Mouse (Mus musculus) CH12.LX (cell line): Measurements from ENCODE around the gene Rab11b. TPM values are rescaled to one million over a fixed set of nuclear protein-coding genes. Genes with fewer than 3 reads are reported as not detected.

Source experiments
- DNase-seq: peaks from one replicate; pipeline ENCODE4 v3.0.0-alpha.2; 2013; ENCODE audit errors: extremely low read depth
- H3K27ac ChIP-seq: 2 replicates; pipeline ENCODE4 v1.5.1; 2012; ENCODE audit warnings: low read depth, mild to moderate bottlenecking, control low read depth, moderate library complexity; ENCODE audit not compliant: insufficient read depth
- H3K27me3 ChIP-seq: replicated peaks from 2 replicates; pipeline ENCODE3; 2012; ENCODE audit warnings: inconsistent platforms
- H3K36me3 ChIP-seq, 2 experiments: replicated peaks in 1 of 2; 2 replicates each; pipeline versions ENCODE3 to v1.6.1; 2012; ENCODE audit warnings: inconsistent platforms in 1 of 2, low read length in 1 of 2, mild to moderate bottlenecking in 1 of 2, mixed read lengths in 1 of 2, moderate library complexity in 1 of 2; ENCODE audit not compliant: control insufficient read depth in 1 of 2, insufficient read depth in 1 of 2
- H3K4me1 ChIP-seq, 2 experiments: 2 replicates each; pipeline ENCODE4 v1.6.1; 2012; ENCODE audit warnings: inconsistent platforms in 1 of 2, moderate library complexity in 1 of 2; ENCODE audit not compliant: insufficient read depth in 2 of 2, control insufficient read depth in 1 of 2
- H3K4me2 ChIP-seq: 2 replicates; pipeline ENCODE4 v1.6.1; 2012; ENCODE audit warnings: low read depth, mild to moderate bottlenecking, control low read depth; ENCODE audit not compliant: poor library complexity, insufficient read depth, severe bottlenecking
- H3K4me3 ChIP-seq, 3 experiments: fragments of 150-350 bp in 1 of 3; sonication (generic) in 1 of 3; replicated peaks in 1 of 3; 2 replicates each; pipeline versions ENCODE3 to v1.5.1; 2011 to 2012; ENCODE audit warnings: low read depth in 2 of 3, low read length in 2 of 3, mild to moderate bottlenecking in 2 of 3, moderate library complexity in 2 of 3, control low read depth in 1 of 3, improper control_type of control experiment in 1 of 3, inconsistent platforms in 1 of 3, mixed read lengths in 1 of 3; ENCODE audit not compliant: poor library complexity in 1 of 3
- H3K79me2 ChIP-seq: replicated peaks from 2 replicates; pipeline ENCODE4 v1.6.1; 2012; ENCODE audit warnings: mild to moderate bottlenecking, moderate library complexity; ENCODE audit not compliant: control insufficient read depth, poor library complexity, insufficient read depth, severe bottlenecking; ENCODE audit errors: extremely low read depth
- H3K9ac ChIP-seq: 2 replicates; pipeline ENCODE4 v1.6.1; 2012; ENCODE audit warnings: low read depth, mild to moderate bottlenecking, control low read depth, moderate library complexity; ENCODE audit not compliant: insufficient read depth
- H3K9me3 ChIP-seq: replicated peaks from 2 replicates; pipeline ENCODE3; 2012; ENCODE audit warnings: low read length, inconsistent platforms, mixed read lengths
- BHLHE40 ChIP-seq: IDR thresholded peaks from 2 replicates; pipeline ENCODE4 v1.6.1; 2011; ENCODE audit warnings: mild to moderate bottlenecking, low read depth, low read length, improper control_type of control experiment
- CHD1 ChIP-seq: IDR thresholded peaks from 2 replicates; pipeline ENCODE4 v1.6.1; 2012; ENCODE audit warnings: low read depth, low read length, improper control_type of control experiment, inconsistent platforms
- CHD2 ChIP-seq: IDR thresholded peaks from 2 replicates; pipeline ENCODE4 v1.6.1; 2011; ENCODE audit warnings: low read length, improper control_type of control experiment
- E2F4 ChIP-seq: IDR thresholded peaks from 2 replicates; pipeline ENCODE4 v1.6.1; 2011; ENCODE audit warnings: low read depth, low read length, improper control_type of control experiment; ENCODE audit not compliant: insufficient replicate concordance
- ELF1 ChIP-seq: IDR thresholded peaks from 2 replicates; pipeline ENCODE4 v1.6.1; 2014; ENCODE audit warnings: low read depth, mild to moderate bottlenecking, inconsistent platforms, low read length, improper control_type of control experiment
- ETS1 ChIP-seq: conservative IDR thresholded peaks from 2 replicates; pipeline ENCODE4 v1.6.1; 2012; ENCODE audit warnings: low read depth, mild to moderate bottlenecking, inconsistent platforms, low read length, improper control_type of control experiment, moderate library complexity
- GABPA ChIP-seq: IDR thresholded peaks from 2 replicates; pipeline ENCODE4 v1.6.1; 2012; ENCODE audit warnings: low read depth, low read length, improper control_type of control experiment, inconsistent platforms; ENCODE audit not compliant: insufficient replicate concordance
- JUN ChIP-seq: IDR thresholded peaks from 2 replicates; pipeline ENCODE4 v1.6.1; 2011; ENCODE audit warnings: low read depth, mild to moderate bottlenecking, low read length, improper control_type of control experiment, moderate library complexity; ENCODE audit not compliant: insufficient read depth
- MAFK ChIP-seq: IDR thresholded peaks from 2 replicates; pipeline ENCODE4 v1.6.1; 2011; ENCODE audit warnings: low read length, improper control_type of control experiment; ENCODE audit not compliant: insufficient replicate concordance
- MEF2A ChIP-seq: IDR thresholded peaks from 2 replicates; pipeline ENCODE4 v1.6.1; 2014; ENCODE audit warnings: low read depth, mild to moderate bottlenecking, inconsistent platforms, low read length, improper control_type of control experiment, borderline replicate concordance
- MXI1 ChIP-seq: IDR thresholded peaks from 2 replicates; pipeline ENCODE4 v1.6.1; 2011; ENCODE audit warnings: mild to moderate bottlenecking, low read depth, low read length, improper control_type of control experiment
- NELFE ChIP-seq: IDR thresholded peaks from 2 replicates; pipeline ENCODE4 v1.6.1; 2011; ENCODE audit warnings: low read depth, low read length, improper control_type of control experiment
- PAX5 ChIP-seq: IDR thresholded peaks from 2 replicates; pipeline ENCODE4 v1.6.1; 2012; ENCODE audit warnings: low read length, inconsistent platforms, mixed read lengths
- POLR2AphosphoS2 ChIP-seq: IDR thresholded peaks from 2 replicates; pipeline ENCODE4 v1.6.1; 2011; ENCODE audit warnings: low read depth, low read length, improper control_type of control experiment
- RAD21 ChIP-seq: IDR thresholded peaks from 2 replicates; pipeline ENCODE4 v1.6.1; 2011; ENCODE audit warnings: low read depth, mild to moderate bottlenecking, low read length, improper control_type of control experiment, moderate library complexity
- SIN3A ChIP-seq: IDR thresholded peaks from 2 replicates; pipeline ENCODE4 v1.6.1; 2012; ENCODE audit warnings: low read length, improper control_type of control experiment, inconsistent platforms
- SMC3 ChIP-seq: IDR thresholded peaks from 2 replicates; pipeline ENCODE4 v1.6.1; 2011; ENCODE audit warnings: low read depth, low read length, improper control_type of control experiment
- TBP ChIP-seq: conservative IDR thresholded peaks from 2 replicates; pipeline ENCODE4 v1.6.1; 2011; ENCODE audit warnings: low read depth, low read length, improper control_type of control experiment
- USF2 ChIP-seq: conservative IDR thresholded peaks from 2 replicates; pipeline ENCODE4 v1.6.1; 2011; ENCODE audit warnings: low read depth, low read length, improper control_type of control experiment
- ZC3H11A ChIP-seq: IDR thresholded peaks from 2 replicates; pipeline ENCODE4 v1.6.1; 2012; ENCODE audit warnings: low read depth, mild to moderate bottlenecking, inconsistent platforms, low read length, improper control_type of control experiment
- ZMIZ1 ChIP-seq: IDR thresholded peaks from 2 replicates; pipeline ENCODE4 v1.6.1; 2012; ENCODE audit warnings: low read depth, mild to moderate bottlenecking, inconsistent platforms, low read length, improper control_type of control experiment
- ZNF384 ChIP-seq: IDR thresholded peaks from 2 replicates; pipeline ENCODE4 v1.6.1; 2012; ENCODE audit warnings: low read depth, low read length, improper control_type of control experiment, inconsistent platforms
- dilution Hi-C: fragments of 300-500 bp; cut with MboI; formaldehyde crosslinking; loops from 2 replicates; pipeline ENCODE4 v1.14.3; 2020; ENCODE audit warnings: low sequenced_read_pairs; ENCODE audit not compliant: extremely low pct_unique_long_range_greater_than_20kb, extremely low pct_ligation_motif_present
- in situ Hi-C: fragments of 300-500 bp; cut with MboI; formaldehyde crosslinking; loops from 3 replicates; pipeline ENCODE4 v1.14.3; 2019; ENCODE audit warnings: low sequenced_read_pairs, low pct_ligation_motif_present, low pct_unique_long_range_greater_than_20kb, mixed read lengths
- polyA plus RNA-seq: library from polyadenylated mRNA; unstranded; fragments of >175 nt; gene quantifications from 2 replicates; pipeline ENCODE4 v1.2.1, GENCODE M21; 2012; ENCODE audit warnings: low read depth; ENCODE audit not compliant: insufficient read length
- total RNA-seq, 2 experiments: library from RNA; depleted of rRNA; stranded (reverse); fragments of 300-350 nt in 1 of 2; fragments of >200 nt in 1 of 2; gene quantifications; 2 replicates each; pipeline ENCODE4 v1.2.3; 2012 to 2014

Rab11b gene
- total and polyA plus RNA-seq, 3 experiments: 17.4 to 57.9 (median 32.7) TPM

- in situ Hi-C loops: no loop called here
- Histone ChIP-seq H3K27ac (no peak overlapping the region), H3K4me2 (no peak overlapping the region), H3K27me3 (no peaks in the 10 kb centered on the region), H3K36me3 (peaks cover 8 to 25% of the 10 kb centered on the region in 2 experiments), H3K9me3 (no peaks in the 10 kb centered on the region), H3K9ac (no peak overlapping the region), H3K4me3 (no peak overlapping the region), H3K79me2 (no peaks in the 10 kb centered on the region), H3K4me1 (no peaks in the 10 kb centered on the region)
- DNase-seq: no peak
- TF ChIP-seq GABPA (no peak), ELF1 (no peak), USF2 (no peak), MEF2A (no peak), RAD21 (no peak), CHD1 (no peak), ZC3H11A (no peak), MXI1 (no peak), SIN3A (no peak), POLR2AphosphoS2 (no peak), PAX5 (no peak)
- dilution Hi-C loops: no loop called here
Observed at GRCm38 (mm10) chr17:33771617-33772016, 11.3 kb upstream of the Rab11b start.

GRCm38 (mm10) chr17:33766389-33766788 is 6.1 kb upstream of the Rab11b start:
- dilution Hi-C loops: no loop called here
- no peaks in the 10 kb centered on the region for H3K9me3 ChIP-seq
- TF ChIP-seq CHD2 (no peak), E2F4 (no peak), ZMIZ1 (no peak), TBP (no peak), MAFK (no peak), ETS1 (no peak), JUN (no peak), NELFE (no peak), ZNF384 (no peak), POLR2AphosphoS2 (no peak), ELF1 (no peak), ZC3H11A (no peak), BHLHE40 (no peak), USF2 (no peak), SMC3 (no peak)
- TF ChIP-seq, all 38 proteins: peak for 0
- no peaks in the 10 kb centered on the region for H3K36me3 ChIP-seq
- H3K9ac ChIP-seq: no peak overlapping the region
- H3K4me2 ChIP-seq: no peak overlapping the region
- H3K4me3 ChIP-seq: no peak overlapping the region
- no peak overlapping the region for H3K27ac ChIP-seq
- peaks cover 0 to 4% of the 10 kb centered on the region in 2 experiments; a peak in 1 of 4 replicates for H3K4me1 ChIP-seq
- H3K27me3 ChIP-seq: no peaks in the 10 kb centered on the region
- in situ Hi-C loops: no loop called here
- DNase-seq: no peak
- H3K79me2 ChIP-seq: no peaks in the 10 kb centered on the region
